Mouse (Mus musculus) heart, embryonic 10.5 days (tissue): ENCODE measurements at regions not wholly inside any gene's neighbourhood (a gene's known extent, or its start where the extent isn't known, plus 50 kb on each side); places are given as distances from the start of the nearest gene placed in this dataset.

ENCODE experiments used
- DNase-seq: peaks from one replicate; pipeline ENCODE4 v3.0.0-alpha.2; 2017; ENCODE audit warnings: low spot score
- H3K27ac ChIP-seq: fragments of 300-500 bp; sonication (generic); 2 replicates; pipeline ENCODE4 v1.5.1; 2016; ENCODE audit warnings: mild to moderate bottlenecking
- H3K27me3 ChIP-seq: fragments of 300-500 bp; sonication (generic); 2 replicates; pipeline ENCODE4 v1.6.1; 2016; ENCODE audit warnings: mild to moderate bottlenecking; ENCODE audit not compliant: poor library complexity, insufficient read depth, severe bottlenecking
- H3K36me3 ChIP-seq: fragments of 300-500 bp; sonication (generic); 2 replicates; pipeline ENCODE4 v1.6.1; 2016; ENCODE audit warnings: mild to moderate bottlenecking, moderate library complexity
- H3K4me1 ChIP-seq: fragments of 300-500 bp; sonication (generic); 2 replicates; pipeline ENCODE4 v1.6.1; 2016; ENCODE audit warnings: mild to moderate bottlenecking
- H3K4me3 ChIP-seq: fragments of 300-500 bp; sonication (generic); 2 replicates; pipeline ENCODE4 v1.5.1; 2016; ENCODE audit warnings: mild to moderate bottlenecking, moderate library complexity
- H3K9me3 ChIP-seq: fragments of 300-500 bp; sonication (generic); 2 replicates; pipeline ENCODE4 v1.6.1; 2016; ENCODE audit warnings: mild to moderate bottlenecking, moderate library complexity
- WGBS: fragments of 180-500 bp; shearing (Covaris S2); methylation state at CpG from one replicate; pipeline ENCODE4 v1.1.7; 2016; 5-methylcytosine and 5-hydroxymethylcytosine counted together

DNA sequence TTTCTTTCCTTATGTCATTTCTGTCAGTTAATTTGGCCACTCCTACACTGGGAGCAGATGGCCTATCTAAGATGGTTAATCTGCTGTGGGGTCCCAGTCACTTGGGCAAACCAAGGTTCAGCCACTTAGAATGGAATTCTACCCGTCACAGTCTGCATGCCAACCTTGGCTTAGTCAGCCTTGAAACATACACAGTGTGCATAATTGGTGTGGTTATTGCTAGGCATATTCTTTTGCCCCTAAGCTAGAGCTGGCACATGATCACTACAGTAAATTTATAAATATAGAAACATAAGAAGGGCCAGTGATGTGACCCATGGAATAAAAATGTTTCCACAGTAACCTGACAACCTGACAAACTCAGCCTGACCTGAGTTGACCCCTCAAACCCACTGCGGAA, 130.7 kb upstream of the Pgrmc2 start:
- Histone ChIP-seq H3K9me3 (no peaks in the 10 kb centered on the region), H3K27ac (no peak overlapping the region), H3K4me3 (no peak overlapping the region), H3K36me3 (no peaks in the 10 kb centered on the region), H3K27me3 (no peaks in the 10 kb centered on the region), H3K4me1 (no peaks in the 10 kb centered on the region)
- WGBS = 80% methylated on average over 2 of the region's 2 CpGs
- no peak for DNase-seq

DNA sequence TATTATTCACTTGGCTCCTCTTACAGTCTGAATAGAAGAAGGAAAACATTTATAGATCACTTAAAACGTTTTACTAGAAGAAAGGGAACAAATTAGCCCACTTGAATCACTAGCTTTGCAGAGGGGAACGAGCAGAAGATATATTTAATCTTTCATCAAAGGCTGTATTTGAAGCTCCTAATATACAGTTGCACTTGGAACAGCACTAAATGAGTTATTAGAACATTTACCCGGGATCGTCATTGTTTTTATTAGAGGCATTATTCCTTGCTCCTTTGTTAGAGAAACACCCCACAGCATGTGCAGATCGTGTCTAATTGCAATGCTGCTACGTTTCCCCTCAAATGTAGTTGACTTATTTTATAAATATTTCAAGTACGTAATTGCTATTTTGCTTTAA, 127.5 kb upstream of the Pgrmc2 start:
- Histone ChIP-seq H3K4me1 (no peaks in the 10 kb centered on the region), H3K4me3 (no peak overlapping the region), H3K9me3 (no peaks in the 10 kb centered on the region), H3K27ac (no peak overlapping the region), H3K27me3 (no peaks in the 10 kb centered on the region), H3K36me3 (no peaks in the 10 kb centered on the region)
- WGBS = 73% methylated on average over 7 of the region's 7 CpGs
- no peak for DNase-seq

DNA sequence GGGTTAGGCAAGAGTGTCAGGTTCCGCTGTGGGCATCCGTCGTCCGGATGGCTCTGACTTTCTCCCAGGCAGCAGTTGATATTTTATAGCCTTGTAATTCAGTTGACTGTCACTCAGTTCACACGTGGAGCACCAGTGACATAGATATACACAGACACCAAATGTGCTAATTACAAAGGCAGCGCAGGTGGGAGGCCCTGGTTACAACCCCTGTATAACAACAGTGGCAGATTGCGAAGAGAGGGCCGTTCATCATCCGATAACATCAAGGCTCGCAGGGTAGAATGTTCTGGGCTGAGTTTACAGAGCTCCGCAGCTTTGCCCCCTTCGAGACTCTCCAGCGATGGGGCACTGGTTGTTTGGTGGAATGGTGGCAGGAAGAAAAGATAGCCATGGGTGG, 120.0 kb upstream of the Pgrmc2 start:
- Histone ChIP-seq H3K27me3 (no peaks in the 10 kb centered on the region), H3K27ac (no peak overlapping the region), H3K4me1 (peaks cover 14% of the 10 kb centered on the region), H3K36me3 (no peaks in the 10 kb centered on the region), H3K4me3 (no peak overlapping the region), H3K9me3 (no peaks in the 10 kb centered on the region)
- no peak for DNase-seq
- WGBS = 81% methylated on average over 13 of the region's 13 CpGs

- no peaks in the 10 kb centered on the region for H3K36me3 ChIP-seq
- no peak for DNase-seq
- H3K4me1 ChIP-seq = peaks cover 20% of the 10 kb centered on the region
- no peak overlapping the region for H3K27ac ChIP-seq
- no peaks in the 10 kb centered on the region for H3K27me3 ChIP-seq
- no peaks in the 10 kb centered on the region for H3K9me3 ChIP-seq
- no peak overlapping the region for H3K4me3 ChIP-seq
- WGBS = 33% methylated on average over 4 of the region's 4 CpGs
Measured at GRCm38 (mm10) chr3:41201782-41202181, 118.9 kb upstream of the Pgrmc2 start.

GRCm38 (mm10) chr3:41200026-41200425, 117.2 kb upstream of the Pgrmc2 start:
- Histone ChIP-seq H3K9me3 (no peaks in the 10 kb centered on the region), H3K27ac (no peak overlapping the region), H3K4me1 (peaks cover 26% of the 10 kb centered on the region), H3K36me3 (no peaks in the 10 kb centered on the region), H3K4me3 (no peak overlapping the region), H3K27me3 (no peaks in the 10 kb centered on the region)
- DNase-seq = no peak
- 79% methylated on average over 5 of the region's 5 CpGs for WGBS

- no peak for DNase-seq
- Histone ChIP-seq H3K9me3 (no peaks in the 10 kb centered on the region), H3K4me1 (peaks cover 37% of the 10 kb centered on the region), H3K27ac (peak overlapping the region; percentile 38; the same call in 1 of the 2 replicates), H3K27me3 (no peaks in the 10 kb centered on the region), H3K4me3 (no peak overlapping the region), H3K36me3 (no peaks in the 10 kb centered on the region)
- 73% methylated on average over 15 of the region's 15 CpGs for WGBS
Measured at GRCm38 (mm10) chr3:41198216-41198976, 115.5 kb upstream of the Pgrmc2 start.

DNA sequence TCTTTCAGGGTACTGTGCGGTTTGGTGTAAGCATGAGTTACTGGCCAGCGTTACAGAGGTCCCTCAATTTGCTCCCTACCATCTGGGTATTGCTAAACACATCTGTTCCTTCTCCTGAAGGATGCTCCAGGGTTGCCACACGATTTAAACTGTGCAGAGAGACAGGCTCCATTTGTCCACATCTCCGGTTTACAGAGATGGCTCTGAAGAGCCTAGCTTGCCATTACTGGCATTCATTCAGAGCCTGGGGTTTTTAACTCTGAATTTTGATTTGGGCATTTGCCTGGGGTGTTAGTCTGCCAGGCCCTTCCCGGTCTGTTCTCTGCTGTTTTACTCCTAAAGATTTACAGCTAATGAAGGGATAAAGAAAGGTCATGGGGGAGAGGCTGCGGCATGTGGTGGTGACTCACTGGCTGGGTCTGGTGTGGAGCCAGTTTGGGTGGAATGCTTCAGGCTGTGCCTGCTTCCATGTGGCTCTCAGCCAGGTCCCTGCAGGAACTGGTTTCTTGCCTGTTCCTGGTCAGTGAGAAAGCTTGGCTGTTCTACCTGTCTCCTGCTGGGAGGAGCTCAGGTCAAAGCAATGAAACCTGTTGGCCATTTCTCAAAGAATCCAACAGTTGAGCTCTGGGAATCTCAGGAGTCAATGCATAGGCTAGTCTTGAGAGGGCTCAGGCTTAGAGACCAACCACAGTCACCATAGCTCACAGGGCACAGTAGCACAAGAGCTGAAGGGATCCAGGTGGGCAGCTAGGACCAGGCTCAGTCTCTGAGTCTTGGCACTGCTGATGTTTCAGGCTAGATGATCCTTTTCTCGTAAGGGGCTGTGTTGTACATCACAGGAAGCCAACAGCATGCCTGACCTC, 112.5 kb upstream of the Pgrmc2 start:
- DNase-seq = no peak
- H3K27ac ChIP-seq = peak overlapping the region; percentile 79; the same call in 1 of the 2 replicates
- H3K9me3 ChIP-seq = no peaks in the 10 kb centered on the region
- H3K36me3 ChIP-seq = no peaks in the 10 kb centered on the region
- WGBS = 78% methylated on average over 7 of the region's 7 CpGs
- no peaks in the 10 kb centered on the region for H3K27me3 ChIP-seq
- H3K4me3 ChIP-seq = no peak overlapping the region
- H3K4me1 ChIP-seq = peaks cover 37% of the 10 kb centered on the region

- no peak for DNase-seq
- Histone ChIP-seq H3K27me3 (no peaks in the 10 kb centered on the region), H3K4me3 (no peak overlapping the region), H3K9me3 (no peaks in the 10 kb centered on the region), H3K27ac (peak overlapping the region; percentile 79), H3K36me3 (no peaks in the 10 kb centered on the region), H3K4me1 (peaks cover 37% of the 10 kb centered on the region)
- 66% methylated on average over 9 of the region's 9 CpGs for WGBS
Measured at GRCm38 (mm10) chr3:41194311-41195112, 111.7 kb upstream of the Pgrmc2 start.

- no peaks in the 10 kb centered on the region for H3K27me3 ChIP-seq
- DNase-seq = peak; percentile 36
- no peaks in the 10 kb centered on the region for H3K9me3 ChIP-seq
- H3K36me3 ChIP-seq = no peaks in the 10 kb centered on the region
- no peak overlapping the region for H3K4me3 ChIP-seq
- H3K27ac ChIP-seq = no peak overlapping the region
- H3K4me1 ChIP-seq = peaks cover 21% of the 10 kb centered on the region
- WGBS = 68% methylated on average over 10 of the region's 10 CpGs
Measured at GRCm38 (mm10) chr3:41185305-41186097, 102.7 kb upstream of the Pgrmc2 start.

- H3K27me3 ChIP-seq = no peaks in the 10 kb centered on the region
- no peaks in the 10 kb centered on the region for H3K36me3 ChIP-seq
- peaks cover 21% of the 10 kb centered on the region for H3K4me1 ChIP-seq
- H3K27ac ChIP-seq = no peak overlapping the region
- H3K4me3 ChIP-seq = no peak overlapping the region
- 76% methylated on average over 7 of the region's 7 CpGs for WGBS
- DNase-seq = peak; percentile 38
- no peaks in the 10 kb centered on the region for H3K9me3 ChIP-seq
Measured at GRCm38 (mm10) chr3:41184375-41184774, 101.5 kb upstream of the Pgrmc2 start.

DNA sequence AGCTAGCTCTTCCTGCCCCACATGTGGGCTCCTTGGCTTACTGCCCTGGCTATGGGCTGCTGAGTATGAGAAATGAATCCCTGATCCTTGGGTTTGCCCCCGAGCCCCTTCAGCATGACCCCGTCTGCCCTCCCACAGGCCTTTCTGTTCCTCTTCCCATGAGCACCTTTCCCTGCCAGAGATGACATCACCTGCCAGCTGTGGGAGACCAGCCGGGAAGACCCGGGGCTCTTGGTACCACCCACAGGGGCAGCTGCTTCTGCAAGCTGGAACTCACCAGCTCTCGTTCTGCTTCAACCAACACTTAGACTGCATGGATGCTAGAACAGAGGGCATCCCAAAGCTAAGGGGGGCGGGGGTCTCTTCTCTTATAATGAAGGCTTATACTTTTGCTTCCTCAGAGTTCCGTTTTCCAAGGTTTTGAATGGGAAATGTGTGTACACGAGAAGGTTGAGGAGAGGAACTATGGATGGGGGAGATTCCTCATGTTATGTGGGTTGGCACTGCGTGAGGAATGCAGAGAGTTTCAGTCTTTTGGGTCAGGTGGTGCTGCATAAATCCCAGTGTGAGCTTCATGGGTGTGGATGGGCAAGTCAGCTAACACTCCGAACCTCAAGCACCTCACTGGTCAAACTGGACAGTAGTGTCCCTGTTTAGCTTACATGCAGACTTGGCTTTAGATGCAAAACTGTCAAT, 100.2 kb upstream of the Pgrmc2 start:
- DNase-seq = peak; percentile 72
- H3K4me1 ChIP-seq = peaks cover 26% of the 10 kb centered on the region
- WGBS = 69% methylated on average over 10 of the region's 10 CpGs

More for the DNA sequence above, 100.2 kb upstream of the Pgrmc2 start:
- no peaks in the 10 kb centered on the region for H3K36me3 ChIP-seq
- H3K9me3 ChIP-seq = no peaks in the 10 kb centered on the region
- H3K27ac ChIP-seq = peak overlapping the region; percentile 30
- H3K4me3 ChIP-seq = no peak overlapping the region
- no peaks in the 10 kb centered on the region for H3K27me3 ChIP-seq
